Mouse (Mus musculus) bone marrow, adult 2 months (tissue): ENCODE data around the gene 7530416G11Rik.

Source experiments
- CTCF ChIP-seq: fragments of 200-500 bp; IDR thresholded peaks from 2 replicates; pipeline ENCODE4 v1.5.1; 2011; ENCODE audit warnings: low read length, control low read depth; ENCODE audit not compliant: control insufficient read depth, insufficient read depth
- POLR2A ChIP-seq: fragments of 200-500 bp; IDR thresholded peaks from 2 replicates; pipeline ENCODE4 v1.6.1; 2011; ENCODE audit warnings: low read depth, mild to moderate bottlenecking, control low read depth, low read length, borderline replicate concordance; ENCODE audit not compliant: control insufficient read depth

GRCm38 (mm10) chr15:85500267-85500666 lies 2.8 kb downstream of the 7530416G11Rik start:
- TF ChIP-seq CTCF: no peak
- TF ChIP-seq POLR2A: no peak
